Mouse (Mus musculus): ENCODE results near the gene Uts2r.

DNA sequence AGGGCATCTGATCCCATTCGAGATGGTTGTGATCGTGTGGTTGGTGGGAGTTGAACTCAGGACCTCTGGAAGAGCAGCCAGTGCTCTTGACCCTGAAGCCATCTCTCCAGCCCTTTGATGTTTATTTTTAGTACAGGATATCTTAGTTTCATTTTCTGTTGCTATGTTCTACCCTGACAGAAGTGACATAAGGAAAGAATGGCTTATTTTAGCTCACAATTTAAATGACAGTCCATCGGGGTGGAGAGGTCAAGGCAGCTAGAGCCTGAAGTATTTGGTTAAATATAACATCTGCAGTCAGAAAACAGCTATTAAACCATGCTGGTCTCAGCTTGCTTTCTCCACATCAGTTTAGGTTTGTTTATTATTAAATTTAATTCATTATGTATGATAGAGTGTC is 38.9 kb upstream of the Uts2r start:
- no peak for TF ChIP-seq CTCF (IDR thresholded peaks at IDR 0.05)
- TF ChIP-seq EP300 (IDR thresholded peaks at IDR 0.05), result no peak
